Mouse (Mus musculus) testis, adult 2 months (tissue): ENCODE data around the gene Sik1. TPM values are rescaled to one million over a fixed set of nuclear protein-coding genes. Genes with fewer than 3 reads are reported as not detected.

Source experiments
- H3K27ac ChIP-seq: fragments of 200-500 bp; 2 replicates; pipeline ENCODE4 v1.5.1; 2012; ENCODE audit warnings: low read depth, low read length; ENCODE audit not compliant: control insufficient read depth, insufficient read depth
- H3K27me3 ChIP-seq: fragments of 200-500 bp; 2 replicates; pipeline ENCODE4 v1.6.1; 2012; ENCODE audit warnings: mild to moderate bottlenecking, low read length, moderate library complexity; ENCODE audit not compliant: control insufficient read depth, insufficient read depth
- H3K36me3 ChIP-seq: fragments of 200-500 bp; 2 replicates; pipeline ENCODE4 v1.6.1; 2012; ENCODE audit warnings: mild to moderate bottlenecking, low read length; ENCODE audit not compliant: control insufficient read depth, insufficient read depth
- H3K4me1 ChIP-seq: fragments of 200-500 bp; 2 replicates; pipeline ENCODE4 v1.6.1; 2012; ENCODE audit warnings: low read length; ENCODE audit not compliant: control insufficient read depth, insufficient read depth
- H3K4me3 ChIP-seq: fragments of 200-500 bp; 2 replicates; pipeline ENCODE4 v1.5.1; 2012; ENCODE audit warnings: low read depth, mild to moderate bottlenecking, low read length, moderate library complexity, mixed read lengths; ENCODE audit not compliant: control insufficient read depth
- CTCF ChIP-seq: fragments of 200-500 bp; IDR thresholded peaks from 2 replicates; pipeline ENCODE4 v1.5.1; 2012; ENCODE audit warnings: low read depth, mild to moderate bottlenecking, inconsistent platforms, low read length, moderate library complexity; ENCODE audit not compliant: control insufficient read depth, insufficient read depth, insufficient replicate concordance
- POLR2A ChIP-seq: fragments of 200-500 bp; IDR thresholded peaks from 2 replicates; pipeline ENCODE4 v1.6.1; 2012; ENCODE audit warnings: low read depth, mild to moderate bottlenecking, inconsistent platforms, low read length, moderate library complexity; ENCODE audit not compliant: control insufficient read depth
- polyA plus RNA-seq: library from polyadenylated mRNA; depleted of rRNA; stranded (reverse); fragments of >200 nt; gene quantifications from 2 replicates; pipeline ENCODE4 v1.2.3, GENCODE M21; 2012

Gene Sik1
- polyA plus RNA-seq, 1 experiment: 19.2 TPM

DNA sequence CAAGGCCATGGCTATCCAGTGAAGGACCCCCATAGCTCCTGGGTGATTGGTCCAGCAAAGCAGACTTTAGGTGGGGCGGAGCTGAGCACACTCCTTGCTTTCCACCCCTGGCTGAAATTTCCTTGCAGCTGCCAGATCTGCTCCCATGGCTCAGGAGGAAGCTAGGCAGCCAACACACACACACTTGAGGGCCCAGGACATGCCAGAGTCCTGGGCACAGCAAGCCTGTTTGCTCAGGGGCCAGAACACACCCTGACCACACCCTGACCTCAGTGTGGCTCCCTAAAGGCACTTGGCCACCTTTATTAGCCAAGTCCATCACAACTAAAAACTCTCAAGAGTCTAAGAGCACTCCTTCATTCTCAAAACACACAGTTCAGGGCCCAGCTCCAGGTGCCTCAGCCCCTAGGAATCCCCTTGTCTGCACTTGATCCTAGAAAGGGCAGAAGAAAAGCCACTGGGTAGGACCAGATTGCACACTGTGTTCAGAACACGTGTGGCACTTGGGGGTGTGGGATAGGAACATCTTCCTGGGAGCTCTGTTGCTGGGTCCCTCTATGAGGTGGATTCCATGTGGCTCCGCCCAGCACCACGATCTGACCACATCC, 41.7 kb upstream of the Sik1 start:
- Histone ChIP-seq H3K27me3 (no peaks in the 10 kb centered on the region), H3K36me3 (no peaks in the 10 kb centered on the region), H3K4me3 (no peak overlapping the region), H3K27ac (no peak overlapping the region), H3K4me1 (no peaks in the 10 kb centered on the region; the same call in 1 of the 2 replicates)
- TF ChIP-seq CTCF (no peak), POLR2A (no peak)

DNA sequence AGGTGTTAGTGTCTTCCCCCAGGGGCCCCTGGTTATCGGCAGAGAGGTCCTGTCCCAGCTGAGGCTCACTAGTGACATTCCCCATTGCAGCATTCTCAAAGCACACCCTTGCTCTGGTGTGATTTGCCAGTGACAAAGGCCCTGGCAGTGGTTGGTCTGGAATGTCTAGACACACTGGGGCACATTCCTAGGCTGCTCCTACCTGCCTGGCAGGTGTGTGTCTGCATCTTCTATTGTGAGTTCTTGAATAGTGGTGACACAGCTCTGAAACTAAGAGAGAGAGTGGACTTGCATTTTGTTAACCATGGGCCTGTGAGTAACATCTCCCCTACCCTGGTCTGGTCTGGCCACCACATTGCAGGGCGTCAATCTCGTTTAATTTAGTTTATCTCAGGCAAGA, 41.1 kb upstream of the Sik1 start:
- Histone ChIP-seq H3K27me3 (no peaks in the 10 kb centered on the region), H3K4me3 (no peak overlapping the region), H3K27ac (no peak overlapping the region), H3K36me3 (no peaks in the 10 kb centered on the region), H3K4me1 (no peaks in the 10 kb centered on the region; the same call in 1 of the 2 replicates)
- no peak for TF ChIP-seq CTCF
- TF ChIP-seq POLR2A: no peak

DNA sequence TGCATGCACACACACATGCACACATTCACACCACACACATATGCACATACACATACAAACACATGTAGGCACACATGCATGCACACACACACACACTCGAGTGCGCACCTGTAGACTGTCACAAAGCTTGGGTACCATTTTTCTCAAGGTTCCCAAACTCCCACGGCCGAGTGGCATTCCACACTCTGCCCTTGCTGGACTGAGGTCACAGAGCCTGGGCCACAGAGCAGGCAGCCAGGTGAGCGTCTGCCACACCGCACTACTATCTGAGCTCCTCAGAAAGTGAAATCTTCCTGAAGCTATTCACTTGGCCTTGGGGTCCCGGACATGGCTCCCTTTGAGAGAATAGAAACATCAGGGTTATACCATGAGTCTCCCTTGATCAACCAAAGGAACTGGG, 40.7 kb upstream of the Sik1 start:
- Histone ChIP-seq H3K27ac (no peak overlapping the region), H3K27me3 (no peaks in the 10 kb centered on the region), H3K36me3 (no peaks in the 10 kb centered on the region), H3K4me1 (no peaks in the 10 kb centered on the region; the same call in 1 of the 2 replicates), H3K4me3 (no peak overlapping the region)
- TF ChIP-seq CTCF: no peak
- TF ChIP-seq POLR2A: no peak

DNA sequence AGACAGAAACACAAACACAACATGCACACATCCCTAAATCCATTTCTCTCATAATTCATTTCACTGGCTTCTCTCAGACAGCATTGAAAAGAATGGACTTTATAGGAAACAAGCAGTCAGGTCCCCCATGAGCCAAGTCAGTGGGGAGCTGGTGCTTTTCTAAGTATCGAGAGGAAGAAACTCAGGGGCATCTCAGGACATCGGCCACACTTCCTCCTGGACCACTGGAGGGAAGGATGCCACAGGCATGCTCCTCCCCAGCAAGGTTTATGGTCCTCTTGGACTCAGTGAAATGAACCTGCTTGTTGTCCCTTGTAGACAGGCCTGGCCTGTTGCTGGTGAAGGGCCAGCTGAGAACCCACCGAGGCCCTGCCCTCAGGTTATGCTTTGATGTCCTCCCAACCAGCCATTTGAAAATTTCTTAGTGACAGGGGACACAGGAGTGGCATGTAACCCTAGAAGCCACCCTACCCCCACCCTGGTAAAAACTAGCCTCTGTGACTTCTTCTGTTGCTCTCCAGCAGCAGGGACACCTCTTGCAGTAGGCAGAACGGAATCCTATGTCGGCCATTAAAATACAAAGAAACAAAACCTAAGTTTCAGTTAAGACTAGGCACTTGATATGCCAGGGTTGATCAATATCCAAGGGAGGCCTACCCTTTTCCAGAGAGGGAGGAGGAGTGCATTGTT, 37.9 kb upstream of the Sik1 start:
- Histone ChIP-seq H3K4me3 (no peak overlapping the region), H3K27ac (no peak overlapping the region), H3K27me3 (no peaks in the 10 kb centered on the region), H3K4me1 (no peaks in the 10 kb centered on the region; the same call in 1 of the 2 replicates), H3K36me3 (no peaks in the 10 kb centered on the region)
- TF ChIP-seq CTCF: no peak
- TF ChIP-seq POLR2A: no peak

DNA sequence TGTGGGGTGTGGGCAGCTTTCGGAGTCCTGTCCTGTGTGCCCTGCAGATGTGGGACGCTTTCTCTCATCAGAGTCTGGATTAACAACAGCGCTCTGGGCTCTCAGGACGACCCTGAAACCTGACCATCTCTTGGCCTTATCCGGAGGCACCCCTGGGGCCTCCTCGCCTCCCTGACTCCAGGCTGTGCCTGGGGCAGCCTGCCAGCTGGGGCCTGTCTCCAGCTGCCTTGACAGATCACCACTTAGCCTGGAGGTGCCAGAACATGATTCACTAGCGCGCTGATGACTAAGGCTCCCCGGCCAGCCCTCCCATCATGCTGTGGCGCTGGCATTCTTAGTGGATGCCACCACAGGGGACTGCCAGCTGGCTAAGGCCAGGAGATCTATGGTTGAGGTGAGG, 37.1 kb upstream of the Sik1 start:
- H3K27ac ChIP-seq: no peak overlapping the region
- no peaks in the 10 kb centered on the region for H3K36me3 ChIP-seq
- no peak overlapping the region for H3K4me3 ChIP-seq
- no peaks in the 10 kb centered on the region for H3K27me3 ChIP-seq
- no peak for TF ChIP-seq POLR2A
- no peak for TF ChIP-seq CTCF
- H3K4me1 ChIP-seq: no peaks in the 10 kb centered on the region; the same call in 1 of the 2 replicates

DNA sequence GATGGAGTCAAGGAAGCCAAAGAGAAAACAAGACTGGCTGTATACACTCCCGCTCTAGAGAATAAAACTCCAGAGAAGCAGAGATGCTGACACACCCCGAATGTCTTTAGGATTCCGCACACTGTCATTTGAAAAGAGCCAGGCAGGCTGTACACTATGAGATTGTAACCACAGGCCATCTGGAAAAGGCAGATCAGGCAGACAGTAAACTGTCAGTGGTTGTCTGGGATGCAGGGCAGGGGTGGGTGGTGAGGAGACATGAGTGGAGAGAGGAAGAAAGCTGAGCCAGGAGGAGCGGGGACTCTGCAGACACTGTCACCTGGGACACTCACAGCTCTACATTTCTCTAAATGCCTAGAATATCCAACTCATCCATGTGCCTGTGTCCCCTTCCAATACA, 36.3 kb upstream of the Sik1 start:
- Histone ChIP-seq H3K27ac (no peak overlapping the region), H3K36me3 (no peaks in the 10 kb centered on the region), H3K27me3 (no peaks in the 10 kb centered on the region), H3K4me3 (no peak overlapping the region), H3K4me1 (no peaks in the 10 kb centered on the region; the same call in 1 of the 2 replicates)
- TF ChIP-seq POLR2A: no peak
- TF ChIP-seq CTCF: no peak

DNA sequence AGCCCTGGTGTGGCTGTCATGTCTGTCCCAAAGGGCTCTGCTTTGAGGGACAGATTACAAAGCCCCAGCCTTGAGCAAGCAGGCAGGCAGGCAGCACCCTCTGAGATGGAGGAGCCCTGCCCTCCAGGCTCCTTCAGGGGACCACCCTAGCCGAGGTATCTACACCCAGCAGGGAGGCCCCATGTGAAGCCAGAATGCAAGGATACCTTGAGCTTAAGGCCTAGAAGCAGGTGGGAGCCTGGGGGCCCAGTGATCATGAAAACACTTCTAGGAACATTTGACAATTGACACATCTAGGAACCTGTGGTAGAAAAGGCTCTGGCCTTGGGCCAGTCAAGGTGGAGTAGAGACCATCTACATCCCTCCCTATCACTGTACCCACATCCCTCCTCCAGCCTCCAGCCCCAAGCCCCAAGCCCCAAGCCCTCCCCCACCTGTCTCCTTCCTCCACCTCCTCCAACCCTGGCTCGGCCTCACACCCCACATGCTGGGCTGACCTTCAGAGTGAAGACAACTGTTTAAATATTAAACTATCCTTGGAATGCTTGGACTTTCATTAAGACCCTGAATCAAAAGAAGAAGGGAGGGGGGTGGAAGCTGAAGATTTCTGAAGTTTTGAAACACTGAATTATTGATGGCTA, 34.8 kb upstream of the Sik1 start:
- Histone ChIP-seq H3K4me1 (no peaks in the 10 kb centered on the region; the same call in 1 of the 2 replicates), H3K27ac (no peak overlapping the region), H3K36me3 (no peaks in the 10 kb centered on the region)

More for the DNA sequence above, 34.8 kb upstream of the Sik1 start:
- TF ChIP-seq CTCF: no peak
- TF ChIP-seq POLR2A: no peak
- Histone ChIP-seq H3K4me3 (no peak overlapping the region), H3K27me3 (no peaks in the 10 kb centered on the region)
